Mouse (Mus musculus): Measurements from ENCODE around the gene Cs. TPM values are rescaled to one million over a fixed set of nuclear protein-coding genes. Genes with fewer than 3 reads are reported as not detected.

Gene Cs
- polyA plus RNA-seq, 1 experiment from 2014 or later: 152 TPM

DNA sequence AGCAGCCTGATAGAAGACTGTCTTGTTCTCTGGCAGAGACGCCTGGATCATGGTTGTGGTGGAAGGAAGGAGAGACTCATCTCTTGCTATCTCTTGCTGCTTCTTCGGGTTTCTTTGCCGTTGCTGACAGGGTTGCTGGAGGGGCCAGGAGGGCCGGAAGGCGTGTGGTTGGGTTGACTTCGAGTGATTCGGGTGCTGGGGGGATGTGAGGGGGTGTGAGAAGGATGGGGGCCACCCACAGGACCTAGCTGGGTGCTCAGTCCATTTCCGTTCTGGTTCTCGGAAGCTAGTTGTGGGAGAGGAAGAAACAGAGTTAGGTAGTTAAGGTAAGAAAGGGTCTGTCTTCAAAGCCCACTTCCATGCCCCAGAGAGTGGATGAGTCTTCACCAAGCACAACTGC is 64.1 kb downstream of the Cs start:
- H3K4me1 ChIP-seq (replicated peaks; ENCODE audit: control insufficient read depth, insufficient read depth): no peaks in the 10 kb centered on the region
- WGBS: 79% methylated on average over 9 of the region's 9 CpGs
- no peak overlapping the region for H3K27ac ChIP-seq (replicated peaks)
- peak; percentile 10 for DNase-seq (ENCODE audit: low spot score)
- H3K9ac ChIP-seq (ENCODE audit: low read length): no peak overlapping the region
- no peak overlapping the region for H3K4me3 ChIP-seq (ENCODE audit: low read depth, low read length)
- H3K4me2 ChIP-seq (replicated peaks; ENCODE audit: low read depth): no peak overlapping the region
- no peak for ATAC-seq (ENCODE audit: low FRiP score, low TSS enrichment)
- no peaks in the 10 kb centered on the region for H3K27me3 ChIP-seq (ENCODE audit: control insufficient read depth, insufficient read depth, low read length)
- TF ChIP-seq CTCF (IDR thresholded peaks at IDR 0.05; ENCODE audit: low read depth): no peak
- no peak for TF ChIP-seq EP300 (optimal IDR thresholded peaks at IDR 0.05)
- no peaks in the 10 kb centered on the region; the same call in 1 of the 2 replicates for H3K36me3 ChIP-seq (ENCODE audit: control insufficient read depth, insufficient read depth, low read length)
- H3K9me3 ChIP-seq (ENCODE audit: control insufficient read depth, low read length): no peaks in the 10 kb centered on the region

DNA sequence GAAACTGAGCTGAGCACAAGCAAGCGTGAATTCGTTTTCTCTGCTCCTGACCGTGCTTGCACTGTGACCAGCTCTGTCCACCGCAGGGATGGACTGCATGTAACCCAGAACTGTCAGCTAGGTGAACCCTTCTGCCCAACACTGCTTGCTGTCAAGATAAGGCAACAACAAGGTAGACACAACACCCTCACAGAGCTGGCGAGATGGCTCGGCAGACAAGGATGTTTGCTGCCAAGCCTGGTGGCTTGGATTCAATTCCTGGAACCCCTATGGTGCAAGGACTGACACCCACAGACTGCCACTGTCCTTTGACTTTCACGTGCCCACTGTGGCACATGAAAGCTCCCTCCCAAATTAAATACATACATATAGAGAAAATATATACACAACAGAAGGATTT is 66.4 kb downstream of the Cs start:
- WGBS: 80% methylated on average over 7 of the region's 7 CpGs
- Histone ChIP-seq H3K4me1 (replicated peaks; ENCODE audit: control insufficient read depth, insufficient read depth) (no peaks in the 10 kb centered on the region), H3K27ac (replicated peaks) (no peak overlapping the region), H3K4me3 (ENCODE audit: low read depth, low read length) (no peak overlapping the region), H3K9me3 (ENCODE audit: control insufficient read depth, low read length) (no peaks in the 10 kb centered on the region), H3K36me3 (ENCODE audit: control insufficient read depth, insufficient read depth, low read length) (no peaks in the 10 kb centered on the region; the same call in 1 of the 2 replicates), H3K27me3 (ENCODE audit: control insufficient read depth, insufficient read depth, low read length) (no peaks in the 10 kb centered on the region), H3K4me2 (replicated peaks; ENCODE audit: low read depth) (no peak overlapping the region), H3K9ac (ENCODE audit: low read length) (no peak overlapping the region)
- ATAC-seq (ENCODE audit: low FRiP score, low TSS enrichment): no peak
- TF ChIP-seq EP300 (optimal IDR thresholded peaks at IDR 0.05) (no peak), CTCF (IDR thresholded peaks at IDR 0.05; ENCODE audit: low read depth) (no peak)
- no peak for DNase-seq (ENCODE audit: low spot score)

DNA sequence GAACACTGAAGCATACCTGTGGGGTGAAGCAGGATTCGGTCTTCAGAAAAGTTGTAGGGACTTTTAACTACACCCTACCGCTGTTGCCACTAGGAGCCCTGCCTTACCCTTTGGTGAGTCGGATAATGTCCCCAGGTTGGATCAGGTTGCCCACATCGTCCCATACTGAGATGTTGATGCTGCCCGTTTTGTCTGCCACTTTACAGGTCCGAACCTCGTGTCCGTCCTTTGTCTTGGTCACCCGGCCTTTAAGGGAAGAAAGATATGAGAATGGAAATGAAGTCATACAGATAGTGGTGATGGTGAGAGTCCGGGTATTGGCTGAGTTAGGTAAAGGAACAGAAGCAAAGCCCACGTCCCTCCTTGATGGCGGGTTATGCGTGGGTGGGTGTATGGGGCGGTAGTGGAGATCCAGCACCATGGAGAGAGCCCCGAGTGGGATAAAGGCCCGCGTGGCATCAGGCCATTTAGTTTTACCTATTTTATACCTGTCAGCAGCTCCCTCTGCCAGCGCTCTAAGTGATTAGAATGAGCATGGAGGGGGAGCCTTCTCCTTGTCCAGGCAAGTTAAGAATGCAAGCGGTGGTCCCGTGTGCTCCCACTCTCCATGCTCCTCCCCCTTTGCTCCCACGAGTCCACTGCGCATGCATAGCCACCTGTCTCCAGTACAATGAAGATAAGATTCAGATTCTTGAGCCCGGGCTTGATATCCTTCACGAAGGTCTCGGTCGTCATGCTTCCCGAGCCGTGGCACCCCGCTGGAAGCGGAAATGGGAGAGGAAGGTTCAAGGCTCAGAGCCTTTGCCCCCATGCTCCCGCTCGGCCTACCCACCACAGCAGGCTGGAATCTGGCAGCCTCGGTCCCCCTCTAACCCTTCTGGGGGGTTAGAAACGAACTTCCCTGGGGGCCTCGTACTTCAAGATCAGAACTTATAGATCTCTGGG is 71.3 kb downstream of the Cs start:
- H3K9me3 ChIP-seq (ENCODE audit: control insufficient read depth, low read length): no peaks in the 10 kb centered on the region
- no peaks in the 10 kb centered on the region; the same call in 1 of the 2 replicates for H3K36me3 ChIP-seq (ENCODE audit: control insufficient read depth, insufficient read depth, low read length)
- H3K4me2 ChIP-seq (replicated peaks; ENCODE audit: low read depth): peak overlapping the region; percentile 81
- H3K4me1 ChIP-seq (replicated peaks; ENCODE audit: control insufficient read depth, insufficient read depth): no peaks in the 10 kb centered on the region; the same call in 1 of the 2 replicates
- H3K9ac ChIP-seq (ENCODE audit: low read length): peak overlapping the region; percentile 72
- H3K4me3 ChIP-seq (ENCODE audit: low read depth, low read length): peak overlapping the region; percentile 64
- WGBS: 18% methylated on average over 35 of the region's 35 CpGs
- DNase-seq (ENCODE audit: low spot score) (peak; percentile 47), ATAC-seq (ENCODE audit: low FRiP score, low TSS enrichment) (no peak)
- peak overlapping the region; percentile 53 for H3K27ac ChIP-seq (replicated peaks)
- TF ChIP-seq CTCF (IDR thresholded peaks at IDR 0.05; ENCODE audit: low read depth) (no peak; the same call in 1 of the 2 replicates), EP300 (optimal IDR thresholded peaks at IDR 0.05) (no peak)
- no peaks in the 10 kb centered on the region for H3K27me3 ChIP-seq (ENCODE audit: control insufficient read depth, insufficient read depth, low read length)

DNA sequence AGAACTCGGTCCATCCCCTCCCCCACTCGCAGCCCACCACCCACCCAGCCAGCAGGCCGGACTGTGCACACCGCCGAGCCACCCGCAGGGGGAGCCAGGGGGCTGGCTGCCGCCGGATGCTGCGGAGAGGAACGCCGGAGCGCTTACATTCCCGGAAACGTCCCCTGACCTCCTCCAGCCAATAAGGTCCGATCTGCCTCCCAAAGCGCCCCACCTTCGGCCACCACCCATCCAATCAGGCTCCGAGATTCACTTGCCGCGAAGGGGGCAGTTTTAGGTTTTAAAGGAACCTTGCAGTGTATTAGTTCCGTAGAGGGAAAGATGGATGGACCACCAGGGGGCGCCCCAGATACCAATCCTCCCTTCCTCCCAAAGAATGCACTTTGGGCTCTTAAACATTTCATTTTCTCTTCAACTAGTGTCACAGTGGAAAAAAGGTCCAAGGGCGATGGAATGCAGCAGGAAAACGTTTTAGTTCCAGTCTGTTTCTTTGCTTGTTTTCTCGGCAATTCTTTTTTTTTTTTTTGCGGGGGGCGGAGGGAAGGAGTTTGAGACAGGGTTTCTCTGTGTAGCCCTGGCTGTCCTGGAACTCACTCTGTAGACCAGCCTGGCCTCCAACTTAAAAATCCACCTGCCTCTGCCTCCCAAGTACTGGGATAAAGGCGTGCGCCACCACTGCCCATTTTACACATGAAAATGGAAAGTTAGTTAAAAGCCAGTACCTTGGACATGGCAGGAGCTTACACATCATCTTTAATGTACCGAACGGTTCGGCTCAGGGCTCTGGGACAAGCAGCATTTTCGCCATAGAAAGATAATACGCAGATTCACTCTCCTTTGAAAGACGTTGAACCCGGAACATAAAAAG is 72.4 kb downstream of the Cs start:
- Histone ChIP-seq H3K4me3 (ENCODE audit: low read depth, low read length) (peak overlapping the region; percentile 64), H3K4me1 (replicated peaks; ENCODE audit: control insufficient read depth, insufficient read depth) (no peaks in the 10 kb centered on the region; the same call in 1 of the 2 replicates), H3K9me3 (ENCODE audit: control insufficient read depth, low read length) (no peaks in the 10 kb centered on the region), H3K9ac (ENCODE audit: low read length) (peak overlapping the region; percentile 72), H3K27ac (replicated peaks) (peak overlapping the region; percentile 96), H3K4me2 (replicated peaks; ENCODE audit: low read depth) (peak overlapping the region; percentile 87), H3K36me3 (ENCODE audit: control insufficient read depth, insufficient read depth, low read length) (no peaks in the 10 kb centered on the region; the same call in 1 of the 2 replicates), H3K27me3 (ENCODE audit: control insufficient read depth, insufficient read depth, low read length) (no peaks in the 10 kb centered on the region)
- peak; percentile 94 for ATAC-seq (ENCODE audit: low FRiP score, low TSS enrichment)
- DNase-seq (ENCODE audit: low spot score): peak; percentile 97
- 6% methylated on average over 36 of the region's 36 CpGs for WGBS
- TF ChIP-seq EP300 (optimal IDR thresholded peaks at IDR 0.05): no peak
- TF ChIP-seq CTCF (IDR thresholded peaks at IDR 0.05; ENCODE audit: low read depth): peak; percentile 81

DNA sequence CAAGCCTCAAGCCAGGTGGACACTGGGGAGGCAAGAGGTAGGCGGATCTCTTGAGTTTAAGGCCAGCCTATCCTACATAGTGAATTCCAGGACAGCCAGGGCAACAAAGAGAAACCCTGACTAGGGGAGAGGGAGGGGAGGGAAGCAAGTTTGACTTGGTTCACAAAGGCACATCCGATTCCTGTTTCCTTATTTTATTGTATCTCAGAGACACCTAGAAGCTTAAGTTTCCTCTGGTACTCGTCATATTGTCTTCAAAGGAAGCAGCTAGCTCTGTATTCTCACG is 73.0 kb downstream of the Cs start:
- no peak overlapping the region for H3K9ac ChIP-seq (ENCODE audit: low read length)
- H3K9me3 ChIP-seq (ENCODE audit: control insufficient read depth, low read length): no peaks in the 10 kb centered on the region
- H3K27ac ChIP-seq (replicated peaks): peak overlapping the region; percentile 96
- H3K4me3 ChIP-seq (ENCODE audit: low read depth, low read length): peak overlapping the region; percentile 19
- no peaks in the 10 kb centered on the region; the same call in 1 of the 2 replicates for H3K36me3 ChIP-seq (ENCODE audit: control insufficient read depth, insufficient read depth, low read length)
- no peaks in the 10 kb centered on the region for H3K27me3 ChIP-seq (ENCODE audit: control insufficient read depth, insufficient read depth, low read length)
- WGBS: 13% methylated on average over 4 of the region's 4 CpGs
- H3K4me1 ChIP-seq (replicated peaks; ENCODE audit: control insufficient read depth, insufficient read depth): no peaks in the 10 kb centered on the region; the same call in 1 of the 2 replicates
- no peak for TF ChIP-seq EP300 (optimal IDR thresholded peaks at IDR 0.05)
- TF ChIP-seq CTCF (IDR thresholded peaks at IDR 0.05; ENCODE audit: low read depth): no peak
- H3K4me2 ChIP-seq (replicated peaks; ENCODE audit: low read depth): peak overlapping the region; percentile 87
- ATAC-seq (ENCODE audit: low FRiP score, low TSS enrichment) (no peak), DNase-seq (ENCODE audit: low spot score) (no peak)
